13 mouse cellular contexts compared by ENCODE assay signal in genomic region chr13:85207493-85207892, GRCm38 (mm10). TPM values are rescaled to one million over a fixed set of nuclear protein-coding genes. Genes with fewer than 3 reads are reported as not detected.
DNase-seq lines count a peak whose midpoint lies in the region; ATAC-seq and TF ChIP-seq lines count a peak whose summit lies in the region.
"Had no signal": no experiment of that assay in that cellular context is flagged by ENCODE, and none has a peak within 500 bp of the region (broad histone marks: within the 10 kb centered on the region; RNA-seq: fewer than 3 reads in every experiment).

No protein-coding gene starts in this region.

- ATAC-seq in limb, embryonic 14.5 days (ENCODE audit: low FRiP score, low read depth) = no peak
- peak; percentile 53 for ATAC-seq in neutrophil, adult 5-6 weeks (ENCODE audit: extremely low read depth, insufficient number of reproducible peaks, low FRiP score, poor library complexity, severe bottlenecking)

- no peaks in the 10 kb centered on the region for H3K4me1 ChIP-seq in limb, embryonic 14.5 days (ENCODE audit: control insufficient read depth, insufficient read depth, low read length)
- no peaks in the 10 kb centered on the region for H3K4me1 ChIP-seq in limb, embryonic 10.5 days
- H3K4me1 ChIP-seq: lung, embryonic 15.5 days had no signal

- H3K9ac ChIP-seq in limb, embryonic 14.5 days (ENCODE audit: low read depth, low read length, severe bottlenecking) = no peak overlapping the region
- H3K9ac ChIP-seq: lung, embryonic 15.5 days had no signal

- H3K4me3 ChIP-seq in limb, embryonic 14.5 days (replicated peaks; ENCODE audit: low read length) = no peak overlapping the region
- H3K4me3 ChIP-seq in limb, embryonic 10.5 days = no peak overlapping the region
- H3K4me3 ChIP-seq: lung, embryonic 15.5 days had no signal

- H3K36me3 ChIP-seq in limb, embryonic 14.5 days (ENCODE audit: control insufficient read depth, insufficient read depth, low read length) = peaks cover 36% of the 10 kb centered on the region
- peaks cover 54% of the 10 kb centered on the region for H3K36me3 ChIP-seq in limb, embryonic 10.5 days

- no peaks in the 10 kb centered on the region for H3K27me3 ChIP-seq in limb, embryonic 14.5 days (ENCODE audit: control insufficient read depth, insufficient read depth, low read length)
- no peaks in the 10 kb centered on the region for H3K27me3 ChIP-seq in limb, embryonic 10.5 days (ENCODE audit: low read depth, poor library complexity, severe bottlenecking)
- H3K27me3 ChIP-seq: lung, embryonic 15.5 days had no signal

- no peak overlapping the region for H3K4me2 ChIP-seq in limb, embryonic 14.5 days (replicated peaks; ENCODE audit: low read depth, low read length, severe bottlenecking)
- H3K4me2 ChIP-seq: lung, embryonic 15.5 days had no signal

- DNase-seq in embryo, embryonic 10.5 days (ENCODE audit: low spot score) = peak; percentile 12
- no peak for DNase-seq in embryo, embryonic 10 days (ENCODE audit: low spot score)
- DNase-seq in limb, embryonic 14.5 days (ENCODE audit: low spot score) = peak; percentile 12
- no peak for DNase-seq in limb, embryonic 10.5 days (ENCODE audit: low spot score)
- peak; percentile 11 for DNase-seq in ZHBTc4 (ENCODE audit: low read depth, low spot score)
- DNase-seq in kidney, adult 8-10 months = no peak
- DNase-seq in layer of hippocampus, postnatal 14 days (ENCODE audit: low spot score in 2 of 2) = no peak
- DNase-seq: adrenal gland, postnatal 10 days; cerebellum, adult 8-10 months; heart, adult 18-20 months; thymus, postnatal 14 days had no signal

- no peak for TF ChIP-seq POLR2A in limb, embryonic 14.5 days (IDR thresholded peaks at IDR 0.05; ENCODE audit: borderline replicate concordance, extremely low read depth, insufficient read depth, insufficient read length)

- H3K9me3 ChIP-seq in limb, embryonic 14.5 days (ENCODE audit: control insufficient read depth, low read length) = no peaks in the 10 kb centered on the region
- H3K9me3 ChIP-seq in limb, embryonic 10.5 days (replicated peaks) = no peaks in the 10 kb centered on the region
- H3K9me3 ChIP-seq: lung, embryonic 15.5 days had no signal

- WGBS in limb, embryonic 14.5 days = 58% methylated on average over 2 of the region's 2 CpGs
- 82% methylated on average over 2 of the region's 2 CpGs for whole genome bisulfite sequencing in limb, embryonic 10.5 days

- no peak overlapping the region for H3K27ac ChIP-seq in limb, embryonic 14.5 days (replicated peaks; ENCODE audit: low read depth, low read length)
- no peak overlapping the region for H3K27ac ChIP-seq in limb, embryonic 10.5 days
- H3K27ac ChIP-seq: lung, embryonic 15.5 days had no signal

RNA-seq across cellular contexts. Expression of gene Ccnh, which starts 18.3 kb away (rescaled TPM):
- 38.7 and 50.6 TPM in 2 replicates for polyA plus RNA-seq in limb, embryonic 14.5 days (2012; rRNA removed)
- 77.1 and 86.4 TPM in 2 replicates for polyA plus RNA-seq in limb, embryonic 14.5 days (2014; fragmentation: Nextera tagmentation; extraction: Ambion mirVana)
- polyA plus RNA-seq in limb, embryonic 10.5 days (2016; fragmentation: Nextera tagmentation; extraction: Ambion mirVana) = 97.9 and 105 TPM in 2 replicates
- 25.3 and 26.8 TPM in 2 replicates for total RNA-seq in neutrophil, adult 5-6 weeks (2017)
- total RNA-seq in layer of hippocampus, postnatal 14 days (2021) = 10 to 100 TPM; 56.6 to 65.8 TPM

Comparison
In these comparisons a context has a peak if more than half of its experiments do, and no peak if none do; other contexts are left out.
1. DNase-seq: peak in embryo, embryonic 10.5 days (single experiment), limb, embryonic 14.5 days (single experiment) and ZHBTc4 (single experiment); none in embryo, embryonic 10 days (single experiment), limb, embryonic 10.5 days (single experiment), kidney, adult 8-10 months (0 of 2) and layer of hippocampus, postnatal 14 days (0 of 2).